Mouse (Mus musculus) mesoderm, embryonic 11.5 days (tissue): ENCODE measurements around the gene Cytip.
A peak's percentile ranks its signal among the peaks of the same experiment; 100 is the strongest.

Source experiments
- DNase-seq: peaks from one replicate; pipeline ENCODE4 v3.0.0-alpha.2; 2012; ENCODE audit warnings: low read depth, low spot score

Gene Cytip

DNA sequence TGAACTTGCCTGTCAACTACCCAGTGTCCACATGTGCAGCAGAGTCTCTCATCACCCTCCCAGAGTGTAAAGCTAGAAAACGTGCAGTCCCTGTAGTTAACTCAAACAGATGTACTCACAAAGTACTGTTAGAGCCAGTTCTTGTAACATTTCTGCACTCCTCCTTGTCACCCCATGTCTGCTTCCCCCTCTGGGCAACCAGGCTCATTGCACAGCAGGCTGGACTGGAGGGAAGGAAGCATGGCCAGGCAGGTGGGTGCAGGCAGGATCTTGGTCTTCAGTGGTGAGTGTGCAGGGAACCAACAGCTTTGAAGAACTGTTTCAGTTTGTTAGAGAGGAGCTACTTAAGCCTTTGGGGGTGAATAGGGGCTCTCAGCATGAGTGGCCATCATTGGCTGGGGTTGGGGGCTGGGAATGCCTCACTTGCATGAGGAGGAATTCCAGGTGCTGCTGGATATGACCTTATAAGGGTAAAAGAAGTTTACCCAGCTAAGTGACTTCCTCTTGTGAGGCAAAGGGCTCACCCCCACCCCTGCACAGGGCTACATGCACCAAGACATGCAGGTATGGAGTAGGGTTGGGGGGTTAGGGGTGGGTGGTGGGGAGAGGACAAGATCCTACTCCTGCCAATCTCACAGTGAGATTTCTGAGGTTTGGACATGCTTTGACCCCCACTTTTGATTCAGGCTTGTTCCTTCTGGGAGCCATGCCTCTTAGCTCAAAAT, 31.7 kb downstream of the Cytip start:
- DNase-seq: no peak

DNA sequence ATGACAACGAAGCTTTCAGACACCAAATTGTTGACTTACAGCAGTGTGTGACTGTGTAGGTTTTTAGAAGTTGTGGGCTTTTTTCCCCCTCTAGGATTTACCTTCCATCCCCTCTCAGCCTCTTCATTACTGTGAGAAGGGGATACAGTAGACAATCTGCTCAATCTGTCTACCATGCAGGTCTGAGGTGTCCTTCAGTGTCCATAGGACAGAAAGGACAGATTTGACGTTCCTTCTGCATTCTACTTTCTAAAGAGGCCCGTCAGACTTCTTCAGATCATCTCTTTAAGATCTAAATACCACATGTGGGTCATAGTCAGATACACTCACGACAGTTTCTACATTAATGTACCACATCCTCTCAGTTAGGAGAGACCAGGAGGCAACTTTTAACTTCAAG, 33.5 kb downstream of the Cytip start:
- DNase-seq: no peak

DNA sequence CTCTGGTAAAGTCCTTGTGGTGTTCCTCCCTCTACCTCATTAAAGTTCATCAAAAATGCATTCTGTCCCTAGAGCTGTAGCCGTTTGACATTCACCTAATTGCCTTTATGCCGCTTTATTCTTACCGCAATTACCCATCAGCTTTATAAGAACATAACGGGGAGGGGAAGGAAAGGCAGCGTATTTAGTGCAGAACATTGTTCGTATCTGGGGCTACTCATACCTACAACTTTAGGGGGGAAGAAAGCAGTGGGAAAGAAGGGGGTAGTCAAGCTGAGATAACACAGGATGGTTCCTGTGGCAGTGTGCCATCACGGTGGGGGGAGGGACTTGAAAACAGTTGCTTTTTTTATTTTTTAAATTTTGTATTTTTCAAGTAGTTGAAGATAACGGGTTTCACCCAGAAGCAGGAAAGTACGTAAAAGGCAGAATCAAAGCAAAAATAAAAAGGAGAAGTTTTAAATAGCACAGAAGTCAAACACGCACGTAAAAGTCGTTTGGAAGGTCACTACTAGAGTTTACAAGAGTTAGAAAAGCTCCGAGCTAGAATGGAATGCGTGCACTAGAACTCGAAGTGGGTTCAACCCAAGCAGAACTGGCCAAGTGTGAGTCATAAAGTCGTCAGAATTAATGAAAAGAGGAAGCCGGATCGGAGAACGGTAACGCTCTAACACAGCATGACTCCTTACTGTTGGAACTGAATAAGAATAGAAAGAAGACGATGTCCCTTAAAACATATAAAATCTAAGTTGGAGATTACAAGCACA, 34.6 kb downstream of the Cytip start:
- no peak for DNase-seq

DNA sequence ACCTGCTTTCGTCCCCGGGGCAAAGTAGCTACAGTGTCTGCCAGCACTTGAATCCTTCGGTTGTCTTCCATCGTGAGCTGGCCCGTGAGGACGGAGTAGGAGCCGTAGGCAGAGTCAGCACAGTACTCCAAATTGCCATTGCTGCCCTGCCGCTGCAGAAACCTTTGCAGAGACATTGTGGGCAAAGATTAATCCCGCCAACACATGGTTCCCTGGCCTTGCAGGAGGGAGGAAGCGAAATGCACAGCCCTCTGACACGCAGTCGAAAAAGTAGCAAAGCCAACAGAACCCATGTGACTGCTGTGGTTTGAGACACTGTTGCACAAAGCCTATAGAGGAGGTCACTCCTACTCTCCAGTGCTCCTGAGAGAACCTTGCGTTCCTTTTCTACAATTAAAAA, 35.5 kb downstream of the Cytip start:
- no peak for DNase-seq

DNA sequence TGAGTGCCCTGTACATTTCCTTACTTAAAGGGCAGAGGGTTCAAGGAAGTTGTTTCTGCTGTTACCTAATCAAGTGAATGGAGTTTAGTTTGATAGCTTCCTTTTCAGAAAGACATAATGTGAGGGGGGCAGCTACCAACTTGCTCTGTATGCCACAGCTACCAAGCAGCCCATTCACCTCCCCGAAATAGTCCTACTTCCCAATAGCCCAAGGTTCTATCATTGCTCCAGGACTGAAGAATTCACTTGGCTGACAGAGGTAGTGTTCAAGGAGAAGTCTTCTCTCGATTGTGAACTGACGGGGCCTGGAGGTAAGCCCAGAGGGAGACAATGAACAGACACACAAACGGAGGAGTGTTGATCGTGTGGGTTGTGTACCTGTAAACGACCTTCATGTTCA, 36.2 kb downstream of the Cytip start:
- DNase-seq: no peak

DNA sequence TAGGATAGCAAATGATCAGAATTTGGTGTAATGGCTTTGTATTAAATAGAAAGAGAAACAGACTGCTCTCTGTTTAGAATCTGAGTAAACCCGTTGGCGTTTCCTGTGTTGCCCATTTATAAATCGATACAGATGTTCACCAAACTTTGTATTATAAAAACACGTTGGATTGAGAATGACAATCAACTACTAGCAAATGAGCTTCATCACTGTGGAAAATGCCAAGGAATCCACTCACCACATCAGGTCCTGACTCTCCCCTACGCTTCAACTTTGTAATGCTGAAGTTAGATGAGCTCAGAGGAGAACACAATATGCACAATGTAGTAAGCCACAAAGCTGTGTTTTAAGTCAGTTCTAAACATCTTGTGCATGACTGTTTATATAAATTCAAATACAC, 36.8 kb downstream of the Cytip start:
- no peak for DNase-seq

DNA sequence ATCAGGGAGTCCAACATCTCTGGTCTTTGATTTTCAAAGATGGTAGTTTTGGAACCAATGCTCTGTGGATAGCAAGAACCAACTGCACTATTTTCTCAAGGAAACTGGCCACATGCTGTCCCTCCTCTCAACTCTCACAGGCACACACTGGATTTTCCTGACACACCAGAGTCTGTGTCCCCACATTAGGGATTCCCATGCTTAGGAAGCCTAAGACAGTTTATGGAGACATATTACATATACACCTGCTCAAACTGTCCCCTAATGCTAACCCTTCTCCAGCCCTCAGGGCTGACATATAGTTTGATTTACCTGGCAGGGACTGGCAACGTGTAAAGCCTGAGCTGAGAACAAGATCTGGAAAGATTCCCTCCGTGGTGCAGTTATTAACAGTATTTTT, 37.2 kb downstream of the Cytip start:
- no peak for DNase-seq

DNA sequence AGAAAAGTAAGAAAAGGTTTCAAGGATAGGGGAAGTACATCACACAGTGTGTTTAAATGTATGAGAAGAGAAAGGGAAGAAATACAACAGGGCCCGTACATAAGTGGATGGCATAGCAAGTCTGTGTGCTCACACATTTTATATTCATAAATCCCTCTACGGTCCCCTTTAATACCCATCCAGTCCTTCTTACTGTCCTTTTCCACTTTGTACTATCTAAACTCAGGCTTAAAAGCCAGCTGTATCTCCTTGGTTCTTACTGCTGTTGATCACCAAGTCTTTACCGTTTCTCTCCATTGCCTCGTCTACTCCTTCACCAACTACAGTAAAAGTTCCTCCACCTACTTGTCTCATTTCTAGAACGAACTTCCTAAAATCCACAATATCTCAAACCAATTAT, 37.9 kb downstream of the Cytip start:
- DNase-seq: no peak

DNA sequence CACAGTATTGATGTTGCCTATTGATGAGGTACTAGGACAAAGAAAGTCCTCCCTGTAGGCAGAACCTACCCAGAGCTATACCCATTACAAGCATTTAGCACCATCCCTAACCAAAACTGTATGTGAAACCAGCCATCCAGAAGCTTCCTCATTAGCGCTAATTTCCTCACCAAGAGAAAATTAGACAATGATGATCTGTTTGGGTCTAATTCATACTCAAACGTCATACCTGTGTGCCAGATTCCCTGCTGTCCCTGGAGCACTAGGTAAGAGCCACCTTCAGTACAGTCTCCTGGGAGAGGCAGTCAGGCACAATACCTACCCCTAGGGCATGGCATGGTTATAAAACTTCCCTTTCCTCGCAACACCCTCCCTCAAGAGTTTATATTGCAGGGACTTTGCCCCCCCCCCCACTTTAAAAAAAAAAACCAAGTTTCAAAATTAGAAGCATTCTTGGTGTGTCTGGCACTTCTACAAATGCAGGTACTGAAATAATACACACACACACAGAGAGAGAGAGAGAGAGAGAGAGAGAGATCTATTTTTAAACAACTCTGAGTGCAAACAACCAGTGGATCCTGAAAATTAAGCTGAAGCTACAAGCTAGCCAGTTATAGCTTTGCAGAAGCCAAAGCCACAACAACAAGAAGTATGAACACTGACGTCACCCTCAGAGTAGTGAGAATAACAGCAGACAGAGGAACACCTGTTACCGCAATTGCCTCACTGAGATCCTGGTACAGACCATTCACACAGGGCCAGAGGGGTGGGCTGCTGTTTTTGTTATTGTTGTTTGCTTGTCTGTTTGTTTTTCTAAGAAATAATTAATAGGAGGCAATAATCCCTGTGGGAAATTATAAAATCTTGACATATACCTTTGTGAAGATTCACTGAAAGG, 38.6 kb downstream of the Cytip start:
- DNase-seq: no peak

DNA sequence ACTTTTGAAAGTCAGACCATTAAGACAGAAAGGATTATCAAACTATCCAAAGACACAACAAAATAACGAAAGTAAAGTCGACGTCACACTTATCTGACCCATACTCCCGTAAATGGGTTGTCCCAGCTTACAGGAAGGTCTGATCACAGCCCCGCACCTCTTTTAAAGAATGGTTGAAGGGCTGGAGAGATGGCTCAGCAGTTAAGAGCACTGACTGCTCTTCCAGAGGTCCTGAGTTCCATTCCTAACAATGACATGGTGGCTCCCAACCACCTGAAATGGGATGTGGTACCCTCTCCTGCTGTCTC, 39.3 kb downstream of the Cytip start:
- DNase-seq: no peak

DNA sequence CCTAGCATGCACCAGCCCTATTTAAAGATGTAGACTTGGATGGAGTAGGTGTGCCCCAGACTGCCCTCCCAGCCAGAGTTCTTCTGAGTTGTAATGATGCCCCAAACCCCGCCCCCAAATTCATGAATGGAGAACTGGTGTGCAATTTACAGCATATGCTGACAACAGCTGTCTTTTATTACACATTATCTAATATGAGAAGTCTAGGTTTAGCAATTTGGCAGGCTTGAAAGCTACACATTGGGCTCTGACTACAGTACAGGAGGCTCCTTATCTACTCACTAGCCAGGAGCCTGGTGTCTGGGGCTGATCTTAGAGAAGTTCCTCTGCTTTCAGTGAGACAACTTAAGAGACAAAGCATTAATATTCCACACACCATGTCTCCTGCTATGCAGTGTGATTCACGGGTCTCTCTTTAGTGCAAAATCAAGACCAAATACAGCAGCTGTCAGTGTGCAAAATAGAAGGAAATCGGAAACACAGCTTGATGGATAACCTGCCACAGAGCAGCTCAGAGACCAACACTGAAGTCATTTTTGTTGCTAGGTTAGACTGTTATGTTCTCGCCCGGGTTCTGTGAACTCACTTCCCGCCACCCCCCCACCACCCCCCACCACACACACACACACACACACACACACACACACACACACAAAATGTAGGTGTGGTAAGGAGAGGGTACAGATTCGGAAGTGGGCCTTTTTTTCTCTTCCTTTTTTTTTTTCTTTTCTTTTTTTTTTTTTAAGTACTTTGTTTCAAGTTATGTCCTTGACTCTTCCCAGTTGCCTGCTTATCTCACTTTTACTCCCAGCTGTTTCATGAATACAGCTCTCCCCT, 39.8 kb downstream of the Cytip start:
- DNase-seq: peak; percentile 4

DNA sequence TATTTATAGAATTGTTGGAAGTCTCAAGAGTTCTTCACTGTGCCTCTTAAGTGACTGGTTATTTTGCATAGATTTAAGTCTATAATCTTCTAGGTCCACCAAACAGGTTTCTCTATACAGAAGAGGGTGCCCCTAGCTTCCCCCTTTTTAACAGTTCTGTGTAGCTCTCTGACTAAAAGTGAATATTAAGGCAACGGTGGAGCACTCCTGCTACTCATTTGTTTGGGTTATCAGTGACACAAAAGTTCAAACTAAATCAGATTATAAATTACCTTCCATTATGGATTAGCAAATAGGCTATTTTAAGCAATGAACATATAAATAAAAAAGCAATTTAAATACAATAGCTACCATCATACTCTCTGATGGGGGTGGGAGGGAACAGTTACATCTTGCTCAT, 40.8 kb downstream of the Cytip start:
- DNase-seq: no peak

DNA sequence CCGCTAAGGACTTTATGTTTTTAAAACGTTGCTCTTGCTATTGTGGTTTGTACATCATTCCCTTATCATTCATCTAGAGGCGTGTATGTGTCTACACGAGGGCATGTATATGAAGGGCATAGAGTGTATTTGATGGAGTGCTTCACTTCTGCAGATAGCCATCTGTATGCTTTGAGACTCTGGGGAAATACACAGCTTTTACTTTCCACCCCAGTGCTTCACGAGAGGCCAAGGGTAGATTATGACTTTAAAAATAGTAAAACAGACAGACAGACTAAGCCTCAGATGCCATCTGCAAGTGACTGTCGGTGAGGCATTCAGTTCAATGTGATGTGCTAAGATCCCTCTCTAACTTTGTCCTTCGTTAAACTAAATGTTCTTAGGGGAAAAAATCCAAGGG, 41.6 kb downstream of the Cytip start:
- DNase-seq: no peak

DNA sequence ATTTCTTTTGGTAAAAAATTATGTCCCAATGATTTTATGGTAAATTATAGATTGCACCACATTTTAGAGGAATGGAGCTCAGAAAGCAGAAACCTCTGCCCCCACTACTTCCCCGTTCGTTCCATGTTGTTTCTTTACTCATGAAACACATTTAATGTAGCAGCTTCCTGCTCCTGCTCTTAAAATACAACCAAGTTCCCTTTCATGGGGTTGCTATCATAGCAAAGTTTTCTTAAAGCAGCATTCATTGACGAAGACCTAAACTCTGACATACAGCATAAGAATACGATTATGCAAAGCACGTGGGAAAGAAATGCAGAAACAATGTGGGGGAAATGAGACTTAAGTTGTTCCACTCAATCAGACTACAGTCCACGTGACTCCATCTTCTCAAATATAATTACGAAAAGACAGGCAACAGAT, 45.3 kb downstream of the Cytip start:
- no peak for DNase-seq

DNA sequence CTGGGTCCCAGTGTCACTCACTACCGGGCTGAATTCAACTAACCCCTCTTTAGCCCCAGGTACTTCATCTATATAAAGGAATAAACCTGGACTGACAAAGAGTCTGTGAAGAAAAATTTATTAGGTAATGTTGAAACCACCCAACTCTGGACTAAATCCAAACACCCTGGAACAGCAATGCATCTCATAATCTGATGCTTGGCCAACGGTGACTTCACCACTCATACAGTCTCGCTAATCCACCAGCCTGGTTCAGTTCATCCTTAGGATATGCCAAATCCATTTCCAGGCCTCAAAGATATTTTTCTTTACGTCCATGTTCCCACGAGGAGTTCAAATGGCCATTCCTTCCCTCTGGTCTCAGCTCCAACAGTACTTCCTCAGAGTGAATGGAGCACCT, 48.8 kb downstream of the Cytip start:
- no peak for DNase-seq

DNA sequence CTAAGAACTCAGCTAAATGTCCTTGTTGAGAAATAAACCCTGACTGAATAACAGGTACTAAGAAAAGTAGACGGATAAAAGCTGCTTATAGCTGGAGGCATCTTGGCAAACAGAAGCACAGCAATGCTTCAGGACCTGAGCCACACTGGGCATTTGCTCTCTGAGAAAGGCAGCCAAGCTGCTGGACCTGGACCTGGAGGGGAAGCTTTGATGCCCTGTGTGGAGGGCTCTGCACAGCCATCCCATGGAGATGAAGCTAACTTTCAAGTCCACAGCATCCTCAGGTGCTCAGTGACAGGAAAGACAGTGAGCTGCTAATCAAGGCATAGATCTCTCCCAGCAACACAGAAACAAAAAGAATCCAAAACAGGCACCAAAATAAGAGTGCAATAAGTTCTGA, 54.8 kb downstream of the Cytip start:
- no peak for DNase-seq

DNA sequence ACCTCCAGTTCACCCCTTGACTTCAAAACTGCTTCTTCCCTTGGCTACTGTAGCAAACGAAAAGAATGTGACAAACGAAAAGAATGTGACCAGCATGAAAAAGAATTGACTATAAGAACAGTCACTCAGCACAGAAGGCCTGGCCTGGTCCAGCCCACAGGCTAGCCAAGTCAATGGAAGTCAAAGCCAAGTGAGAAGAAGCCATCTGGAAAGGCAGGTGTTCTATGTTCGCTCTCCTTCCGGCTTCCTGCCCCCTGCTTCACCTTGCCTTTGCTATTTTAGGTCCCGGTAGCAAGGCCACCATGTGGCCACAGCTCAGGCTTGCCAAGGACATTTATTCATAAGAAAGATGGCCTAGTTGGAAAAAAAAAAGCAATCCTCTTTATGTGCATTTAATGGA, 56.7 kb downstream of the Cytip start:
- no peak for DNase-seq

DNA sequence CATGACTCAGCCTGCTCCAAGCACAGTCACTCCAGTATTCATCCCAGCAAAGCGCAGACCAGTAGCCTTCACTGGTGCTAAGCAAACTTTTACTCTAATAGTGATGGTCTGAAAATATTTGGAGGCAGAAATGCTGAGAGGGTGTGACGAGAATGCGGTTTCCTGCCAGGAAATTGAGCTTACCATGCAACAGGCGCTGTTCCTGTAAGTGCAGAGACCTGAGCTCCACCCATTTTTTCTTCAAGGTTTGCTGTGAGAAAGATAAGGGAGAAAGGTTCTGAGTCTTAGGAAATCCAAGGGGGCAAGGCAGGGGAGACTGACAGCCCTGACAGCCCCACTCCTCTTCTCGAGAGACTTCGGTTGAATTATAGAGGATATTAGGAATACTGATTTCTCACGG, 57.7 kb downstream of the Cytip start:
- DNase-seq: no peak

DNA sequence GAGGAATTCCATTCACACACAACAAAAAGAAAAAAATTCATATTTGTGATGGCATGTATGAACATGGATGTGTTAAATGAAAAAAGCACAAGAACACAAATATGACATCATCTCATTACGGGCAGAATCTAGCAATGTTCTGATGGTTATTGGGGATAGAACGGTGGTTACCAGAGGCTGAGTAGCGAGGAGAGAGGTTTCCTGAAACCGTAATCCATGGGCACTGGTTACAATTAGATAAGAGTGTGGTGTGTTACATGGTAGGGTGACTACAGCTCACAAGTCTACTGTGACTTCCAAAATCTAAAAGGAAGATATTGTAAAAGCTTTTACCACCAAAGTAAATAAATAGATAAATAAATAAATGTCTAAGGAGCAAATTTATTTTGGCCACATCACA, 58.8 kb downstream of the Cytip start:
- DNase-seq: no peak

DNA sequence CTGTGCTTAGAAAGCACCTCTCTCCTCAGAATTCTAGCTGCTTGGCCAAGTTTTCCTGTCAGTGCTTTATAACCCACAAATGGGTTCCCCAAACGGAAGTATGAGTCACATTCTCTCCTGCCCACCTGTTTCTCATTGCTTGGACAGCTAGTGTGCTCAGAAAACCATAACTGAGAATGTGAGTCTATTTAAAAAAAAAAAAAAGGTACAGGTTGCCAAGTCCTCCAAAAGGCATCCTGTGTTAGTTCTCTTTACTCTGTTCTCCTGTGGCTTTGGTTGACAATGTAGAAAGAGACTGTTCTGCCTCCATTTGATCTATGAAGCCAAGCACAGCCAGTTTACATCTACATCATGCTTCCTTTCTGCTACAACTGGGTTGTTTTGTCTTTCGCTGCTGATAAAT, 60.3 kb downstream of the Cytip start:
- DNase-seq: no peak

DNA sequence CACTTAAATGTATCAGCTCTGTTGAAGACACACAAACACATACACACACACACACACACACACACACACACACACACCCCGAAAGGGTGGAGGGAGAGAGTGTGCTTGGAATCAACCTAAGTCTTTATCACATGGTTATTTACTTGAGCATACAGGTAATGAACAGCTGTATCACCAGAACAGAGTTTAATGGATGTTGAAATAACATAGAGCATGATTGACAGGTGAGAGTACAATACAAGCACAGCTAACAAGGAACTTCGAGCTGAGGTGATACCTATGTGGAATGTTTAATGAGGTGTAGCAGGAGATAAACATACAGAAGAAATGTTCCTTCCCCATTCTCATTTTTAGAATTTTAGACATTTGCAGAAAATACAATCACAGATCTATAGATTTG, 62.7 kb downstream of the Cytip start:
- no peak for DNase-seq

DNA sequence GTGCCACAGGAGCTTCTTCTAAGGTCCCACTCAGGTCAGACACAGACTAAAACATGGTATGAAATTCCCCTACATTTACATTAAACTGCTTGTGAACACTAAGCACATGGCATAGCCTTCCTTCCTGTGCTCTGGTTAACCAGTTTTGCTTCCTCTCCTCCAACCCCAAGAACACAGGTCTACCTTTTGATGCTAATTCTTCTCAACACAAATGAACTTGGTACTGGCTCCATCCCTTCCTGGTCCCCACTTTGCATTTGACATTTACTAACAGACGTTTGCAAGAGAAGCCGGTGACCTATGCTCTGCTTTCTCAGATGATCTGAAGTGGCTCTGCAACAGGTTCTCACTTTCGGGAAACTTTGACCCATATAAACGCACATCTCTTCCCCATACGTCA, 65.4 kb downstream of the Cytip start:
- no peak for DNase-seq
